Comparison of ENCODE assay signal across 7 mouse cellular contexts in the genomic region with DNA sequence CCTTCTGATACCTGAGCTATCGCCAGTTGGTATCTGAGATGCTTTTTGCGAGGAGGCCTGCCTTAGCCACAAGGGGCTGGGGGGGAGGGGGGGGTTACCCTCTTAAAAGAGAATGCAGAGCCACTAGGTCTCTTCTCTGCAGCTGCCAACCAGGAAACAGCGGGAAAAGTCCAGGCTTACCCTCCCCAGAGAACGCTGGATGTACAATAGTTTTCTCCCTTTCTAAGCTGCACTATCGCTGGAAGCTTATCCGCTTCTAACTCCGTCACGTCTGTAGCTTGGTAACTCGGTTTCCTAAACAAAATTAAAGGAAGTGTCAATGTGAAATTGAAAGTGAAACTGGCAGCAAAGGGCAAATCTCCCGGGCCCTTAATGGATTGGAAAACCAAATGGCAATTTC.
DNase-seq lines count a peak whose midpoint lies in the region; ATAC-seq lines count a peak whose summit lies in the region.

No protein-coding gene starts in this region.

- no peaks in the 10 kb centered on the region for H3K27me3 ChIP-seq in embryonic facial prominence, embryonic 12.5 days
- no peaks in the 10 kb centered on the region for H3K27me3 ChIP-seq in intestine, embryonic 14.5 days (replicated peaks; ENCODE audit: control insufficient read depth, insufficient read depth, low read length)

- peak; percentile 32 for DNase-seq in T-cell, adult 2 months (ENCODE audit: low spot score)
- no peak for DNase-seq in intestine, embryonic 14.5 days (ENCODE audit: low spot score)
- DNase-seq in lung, postnatal 14 days: peak; percentile 15
- no peak for DNase-seq in layer of hippocampus, postnatal 14 days (ENCODE audit: low spot score in 2 of 2)
- no peak for DNase-seq in frontal cortex, postnatal 10 days (ENCODE audit: low spot score in 2 of 2)
- DNase-seq in gastrocnemius, adult 18-20 months (ENCODE audit: low spot score): no peak

- H3K27ac ChIP-seq in embryonic facial prominence, embryonic 12.5 days: no peak overlapping the region
- no peak overlapping the region for H3K27ac ChIP-seq in intestine, embryonic 14.5 days (ENCODE audit: low read depth)

- H3K4me1 ChIP-seq in embryonic facial prominence, embryonic 12.5 days: 0 out of 2 replicates have a peak, but pooled peaks cover 5% of the 10 kb centered on the region
- H3K4me1 ChIP-seq in intestine, embryonic 14.5 days (replicated peaks; ENCODE audit: control insufficient read depth, insufficient read depth, low read length): peaks cover 13% of the 10 kb centered on the region; the same call in 1 of the 2 replicates

- no peak overlapping the region for H3K9ac ChIP-seq in embryonic facial prominence, embryonic 12.5 days
- no peak overlapping the region for H3K9ac ChIP-seq in intestine, embryonic 14.5 days (ENCODE audit: low read length)

- no peak for ATAC-seq in embryonic facial prominence, embryonic 12.5 days (ENCODE audit: insufficient number of reproducible peaks, insufficient read depth, low FRiP score, low TSS enrichment)
- ATAC-seq in intestine, embryonic 14.5 days (replicated peaks; ENCODE audit: low FRiP score, low TSS enrichment, low read depth): no peak

- peak overlapping the region; percentile 36 for H3K4me2 ChIP-seq in embryonic facial prominence, embryonic 12.5 days (replicated peaks)
- peak overlapping the region; percentile 33 for H3K4me2 ChIP-seq in intestine, embryonic 14.5 days (ENCODE audit: low read length)

- no peak overlapping the region for H3K4me3 ChIP-seq in embryonic facial prominence, embryonic 12.5 days
- no peak overlapping the region for H3K4me3 ChIP-seq in intestine, embryonic 14.5 days (ENCODE audit: low read depth, low read length)

- no peaks in the 10 kb centered on the region for H3K9me3 ChIP-seq in embryonic facial prominence, embryonic 12.5 days
- H3K9me3 ChIP-seq in intestine, embryonic 14.5 days (ENCODE audit: control insufficient read depth, low read length): no peaks in the 10 kb centered on the region

- no peaks in the 10 kb centered on the region for H3K36me3 ChIP-seq in embryonic facial prominence, embryonic 12.5 days
- H3K36me3 ChIP-seq in intestine, embryonic 14.5 days (ENCODE audit: control insufficient read depth, insufficient read depth, low read length): no peaks in the 10 kb centered on the region

- WGBS in embryonic facial prominence, embryonic 12.5 days: 30% methylated on average over 10 of the region's 10 CpGs
- 63% methylated on average over 10 of the region's 10 CpGs for WGBS in intestine, embryonic 14.5 days

Comparison
In these comparisons a context has a peak if more than half of its experiments do, and no peak if none do; other contexts are left out.
1. DNase-seq: peak in T-cell, adult 2 months (single experiment) and lung, postnatal 14 days (single experiment); none in intestine, embryonic 14.5 days (single experiment), layer of hippocampus, postnatal 14 days (0 of 2), frontal cortex, postnatal 10 days (0 of 2) and gastrocnemius, adult 18-20 months (single experiment).